Mouse (Mus musculus) thymus, adult 2 months (tissue): ENCODE data around the gene Znrd1as.

ENCODE experiments used
- CTCF ChIP-seq: fragments of 200-500 bp; IDR thresholded peaks from 2 replicates; pipeline ENCODE4 v1.5.1; 2012; ENCODE audit warnings: mild to moderate bottlenecking, control low read depth, low read length, moderate library complexity, borderline replicate concordance; ENCODE audit not compliant: control insufficient read depth, poor library complexity, insufficient read depth; ENCODE audit errors: extremely low read depth
- POLR2A ChIP-seq: fragments of 200-500 bp; IDR thresholded peaks from 2 replicates; pipeline ENCODE4 v1.6.1; 2012; ENCODE audit warnings: mild to moderate bottlenecking, low read length, control low read depth, moderate library complexity; ENCODE audit not compliant: control insufficient read depth, poor library complexity, insufficient read depth; ENCODE audit errors: extremely low read depth

- TF ChIP-seq CTCF (no peak), POLR2A (no peak)
Measured at GRCm38 (mm10) chr17:36909802-36910201, 48.6 kb upstream of the Znrd1as start.
